Mouse (Mus musculus) left cerebral cortex, adult 2 months (tissue): ENCODE results near the gene Dynll2. TPM values are rescaled to one million over a fixed set of nuclear protein-coding genes. Genes with fewer than 3 reads are reported as not detected.

Experiments
- DNase-seq, 2 experiments: peaks; one replicate each; pipeline ENCODE4 v3.0.0; 2021 to 2022; ENCODE audit warnings: low spot score in 2 of 2, mixed read lengths in 1 of 2; ENCODE audit errors: extremely low spot score in 1 of 2
- H3K27ac ChIP-seq: fragments of 200-600 bp; 2 replicates; pipeline ENCODE4 v1.8.1; 2022
- H3K4me3 ChIP-seq: fragments of 200-600 bp; 2 replicates; pipeline ENCODE4 v1.8.1; 2022
- CTCF ChIP-seq: fragments of 200-600 bp; IDR thresholded peaks from 2 replicates; pipeline ENCODE4 v1.8.1; 2022; ENCODE audit warnings: antibody characterized with exemption, mild to moderate bottlenecking, moderate library complexity
- intact Hi-C: fragments of 180-260 bp; cut with DNase I; formaldehyde crosslinking; loops from one replicate; pipeline ENCODE4 v1.15.1; 2025
- total RNA-seq, 2 experiments: library from RNA; stranded (reverse); gene quantifications; 2 replicates each; pipeline ENCODE4 v1.2.3; 2021

Dynll2 gene
- total RNA-seq, 2 experiments from 2014 or later = 578 to 608 TPM

- no peak for TF ChIP-seq CTCF
- no peak for DNase-seq
- intact Hi-C loops = loop anchor here (5.0 kb wide), 1 partner anchor 150 kb away; no protein-coding TSS in a partner anchor
- Histone ChIP-seq H3K27ac (no peak overlapping the region), H3K4me3 (no peak overlapping the region)
These were observed 30.3 kb downstream of the Dynll2 start for GRCm38 (mm10) chr11:87957066-87957465.

- Histone ChIP-seq H3K27ac (no peak overlapping the region), H3K4me3 (no peak overlapping the region)
- no peak for DNase-seq
- TF ChIP-seq CTCF = peak; percentile 60
- intact Hi-C loops = loop anchor here (5.0 kb wide), 1 partner anchor 148 kb away; no protein-coding TSS in a partner anchor
These were observed 32.2 kb downstream of the Dynll2 start for GRCm38 (mm10) chr11:87955144-87955543.

- intact Hi-C loops = loop anchor here (2.0 kb wide), 2 partner anchors 81 to 287 kb away; partner anchors contain the start of gene Rnf43
- peak; percentile 49 for TF ChIP-seq CTCF
- no peak overlapping the region for H3K4me3 ChIP-seq
- H3K27ac ChIP-seq = no peak overlapping the region
- no peak for DNase-seq
These were observed 37.3 kb downstream of the Dynll2 start for GRCm38 (mm10) chr11:87949990-87950389.

- intact Hi-C loops = no loop called here
- no peak for DNase-seq
- TF ChIP-seq CTCF = no peak
- H3K4me3 ChIP-seq = no peak overlapping the region
- H3K27ac ChIP-seq = no peak overlapping the region
These were observed 51.9 kb downstream of the Dynll2 start for GRCm38 (mm10) chr11:87935467-87935866.

- TF ChIP-seq CTCF = no peak
- intact Hi-C loops = no loop called here
These were observed 53.6 kb downstream of the Dynll2 start for GRCm38 (mm10) chr11:87933731-87934130.

GRCm38 (mm10) chr11:87930348-87930747 is 57.0 kb downstream of the Dynll2 start:
- Histone ChIP-seq H3K4me3 (no peak overlapping the region), H3K27ac (no peak overlapping the region)
- TF ChIP-seq CTCF = no peak
- DNase-seq = no peak
- intact Hi-C loops = no loop called here

More at GRCm38 (mm10) chr11:87933731-87934130, 53.6 kb downstream of the Dynll2 start:
- no peak overlapping the region for H3K4me3 ChIP-seq
- no peak overlapping the region for H3K27ac ChIP-seq
- no peak for DNase-seq

Other genes with a start within 250 kb of the Dynll2 start
- 10 to 100 TPM; 66.3 to 82.3 TPM for gene Supt4a, start 250.0 kb downstream of the Dynll2 start, total RNA-seq
- 100 to 1,000 TPM; 190 to 202 TPM for gene Tspoap1, start 227.0 kb downstream of the Dynll2 start, total RNA-seq
- not detected for gene Mpo, start 194.0 kb downstream of the Dynll2 start, total RNA-seq
- under 1 TPM; 0.45 to 0.75 TPM for gene Lpo, start 159.2 kb downstream of the Dynll2 start, total RNA-seq
- 1 to 10 TPM; 4.0 to 5.8 TPM for gene Mks1, start 134.3 kb downstream of the Dynll2 start, total RNA-seq
- under 1 TPM; 0.11 to 0.19 TPM for gene Epx, start 112.0 kb downstream of the Dynll2 start, total RNA-seq
- gene Olfr462, start 95.3 kb downstream of the Dynll2 start, total RNA-seq = not detected
- gene Olfr463, start 90.1 kb downstream of the Dynll2 start, total RNA-seq = not detected
- 1 to 10 TPM; 2.0 to 2.7 TPM for gene Olfr464, start 66.6 kb downstream of the Dynll2 start, total RNA-seq
- gene Srsf1, start 59.8 kb upstream of the Dynll2 start, total RNA-seq = 100 to 1,000 TPM; 184 to 190 TPM
- 10 to 100 TPM; 27.8 to 28.3 TPM for gene Vezf1, start 80.7 kb upstream of the Dynll2 start, total RNA-seq
- 10 to 100 TPM; 31.4 to 31.7 TPM for gene Cuedc1, start 110.5 kb upstream of the Dynll2 start, total RNA-seq
- gene Mrps23, start 216.9 kb upstream of the Dynll2 start, total RNA-seq = 10 to 100 TPM; 66.4 to 71.1 TPM